Mouse (Mus musculus): ENCODE measurements at regions not wholly inside any gene's neighbourhood (a gene's known extent, or its start where the extent isn't known, plus 50 kb on each side); places are given as distances from the start of the nearest gene placed in this dataset.

DNA sequence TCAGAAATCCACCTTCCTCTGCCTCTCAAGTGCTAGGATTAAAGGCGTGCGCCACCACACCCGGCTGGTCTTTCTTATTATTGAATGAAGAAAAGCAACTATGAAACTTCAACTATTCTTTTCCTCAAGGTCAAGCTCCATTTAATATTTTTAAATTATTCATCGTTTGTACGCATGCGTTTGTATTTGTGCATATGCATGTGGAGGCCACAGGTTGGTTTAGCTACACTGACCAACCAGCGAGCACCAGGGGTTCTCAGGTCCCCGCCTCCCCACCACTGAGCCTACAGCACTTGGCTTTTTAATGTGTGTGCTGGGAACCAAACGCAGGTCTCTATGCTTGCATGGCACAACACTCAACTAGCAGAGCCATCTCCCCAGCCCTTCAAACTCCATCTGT is 51.0 kb upstream of the Tmem252 start:
- DNase-seq, result no peak

DNA sequence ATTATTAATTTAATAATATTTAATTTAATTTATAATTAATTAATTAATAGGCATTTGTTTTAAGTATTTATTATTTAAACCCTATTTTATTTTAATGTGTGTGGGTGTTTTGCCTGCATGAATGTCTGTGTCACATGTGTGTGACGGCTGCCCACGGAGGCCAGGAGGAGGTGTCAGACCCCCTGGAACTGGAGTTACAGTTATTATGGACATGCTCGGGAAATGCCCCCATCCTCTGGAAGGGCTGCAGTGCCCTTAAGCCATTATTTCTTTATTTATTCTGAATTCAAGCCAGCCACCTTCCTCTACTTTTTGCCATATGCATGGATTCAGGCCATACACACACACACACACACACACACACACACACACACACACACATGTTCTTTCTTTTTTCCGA is 51.5 kb upstream of the Tmem252 start:
- no peak for DNase-seq

DNA sequence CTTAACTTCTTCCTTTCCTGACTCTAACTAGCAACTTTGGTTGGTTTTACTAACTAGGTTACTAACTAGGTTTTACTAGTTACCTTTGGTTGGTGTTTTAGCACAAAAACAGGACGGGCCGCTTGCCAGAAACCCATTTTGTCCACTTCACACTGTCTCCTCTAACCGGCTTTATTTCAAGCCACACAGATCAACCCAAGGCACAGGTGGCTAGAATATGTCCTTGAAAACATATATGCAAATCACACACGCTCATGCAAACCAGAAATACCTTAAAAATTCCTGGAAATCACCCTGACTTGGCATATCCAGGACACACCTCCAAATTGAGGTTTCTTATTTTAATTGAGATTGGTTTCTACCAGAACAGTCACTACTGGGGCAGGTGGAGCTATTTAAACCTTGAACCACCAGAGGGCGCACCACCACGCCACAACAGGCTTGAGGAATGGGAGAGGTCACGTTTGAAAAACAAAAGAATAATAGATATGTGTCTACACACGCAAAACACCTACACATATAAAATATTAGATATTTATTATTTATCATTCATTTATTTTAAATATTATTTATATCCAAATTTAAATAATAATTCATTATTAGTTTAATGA is 52.1 kb upstream of the Tmem252 start:
- DNase-seq, result peak; percentile 73

DNA sequence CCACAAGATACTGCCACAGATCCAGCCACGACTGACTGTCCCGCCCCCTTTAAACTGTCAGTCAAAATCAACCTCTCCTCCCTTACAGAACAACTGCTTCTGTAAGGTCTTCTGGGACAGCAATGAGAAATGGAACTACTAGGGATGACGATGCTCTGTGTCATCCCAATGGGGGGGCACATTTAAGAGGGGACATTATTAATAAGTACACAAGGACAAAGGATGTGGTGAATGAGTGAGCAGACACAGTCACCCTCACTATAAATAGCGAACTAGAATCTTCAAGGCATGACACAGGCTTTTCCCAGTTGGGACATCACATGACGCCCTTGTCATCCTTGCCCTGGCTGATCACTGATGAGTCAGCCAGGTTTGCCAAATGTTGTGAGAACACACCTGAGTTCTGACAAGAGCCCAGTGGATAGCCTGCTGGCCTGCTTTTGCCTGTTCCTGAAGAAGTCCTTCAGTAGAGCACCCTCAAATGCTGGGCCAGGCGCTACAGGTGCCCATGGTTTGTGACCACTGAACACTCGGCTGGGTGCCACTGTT is 58.0 kb upstream of the Tmem252 start:
- no peak for DNase-seq

DNA sequence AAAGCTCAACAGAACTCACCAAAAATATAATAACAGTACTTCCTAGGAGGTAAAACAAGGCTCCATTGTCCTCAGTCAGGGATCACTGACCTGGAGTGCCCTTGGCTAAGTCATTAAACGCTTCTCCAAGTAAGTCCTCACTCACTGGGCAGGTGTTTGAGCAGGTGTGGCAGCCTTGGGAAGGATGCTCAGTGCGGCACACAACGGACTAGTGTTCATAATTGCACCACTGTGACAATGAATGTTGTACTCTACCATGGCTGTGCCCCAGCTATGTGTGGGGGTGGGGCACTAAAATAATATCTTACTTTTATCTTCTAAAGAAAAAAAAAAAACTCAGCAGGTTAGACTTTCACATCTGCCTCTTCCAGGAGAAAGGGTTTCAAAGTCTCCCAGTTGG is 52.2 kb upstream of the Pip5k1b start:
- no peak for DNase-seq

DNA sequence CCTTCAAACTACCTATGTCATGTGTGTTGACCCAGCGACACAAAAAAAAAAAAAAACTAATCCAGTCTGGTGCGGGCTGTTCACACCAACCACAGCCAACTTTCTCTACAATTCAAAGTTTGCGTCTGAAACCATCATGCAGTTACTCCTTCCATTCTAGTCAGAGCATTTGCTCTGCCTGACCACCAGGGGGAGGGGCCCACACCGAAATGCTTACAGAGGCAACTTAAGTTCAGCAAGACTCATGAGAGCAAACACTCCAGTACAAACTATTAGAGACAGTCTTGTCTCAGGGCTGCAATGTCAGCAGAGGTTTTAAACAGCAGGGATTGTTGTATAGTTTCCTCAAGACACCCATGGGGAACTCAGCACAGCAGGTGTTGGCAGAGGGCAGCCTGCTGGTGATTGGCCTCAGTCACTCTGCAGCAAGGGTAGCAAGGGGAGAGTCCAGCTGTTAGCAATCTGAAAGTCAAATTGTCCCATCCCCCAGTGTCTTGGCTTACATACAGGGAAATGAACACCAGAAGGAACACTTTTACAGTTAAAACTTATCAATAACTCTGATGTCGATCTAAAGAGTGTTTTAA is 50.8 kb upstream of the Pip5k1b start:
- no peak for DNase-seq

Measured in kidney, postnatal 14 days (tissue).